Mouse (Mus musculus) stomach, adult 2 months (tissue): ENCODE measurements around the gene Psmd10. TPM values are rescaled to one million over a fixed set of nuclear protein-coding genes. Genes with fewer than 3 reads are reported as not detected.

Experiments
- polyA plus RNA-seq: library from polyadenylated mRNA; depleted of rRNA; stranded (reverse); fragments of >200 nt; gene quantifications from 2 replicates; pipeline ENCODE4 v1.2.3, GENCODE M21; 2012; rRNA removed

Psmd10 gene
- polyA plus RNA-seq: 0.32 and 0.57 TPM in 2 replicates

GRCm38 (mm10) chrX:140956272-140956940, at the start of gene Psmd10, which contains the start of gene Atg4a:
Gene Psmd10 (minus strand): TSS chrX:140956728.
Gene Atg4a (plus strand): TSS chrX:140956907.

GRCm38 (mm10) chrX:140907360-140907759, 49.2 kb downstream of the Psmd10 start, which contains the start of gene Vsig1:
Gene Vsig1 (plus strand): TSS chrX:140907608.

Other genes starting within 250 kb of the Psmd10 start
- not detected in 2 replicates for gene Tex13b, start 143.3 kb downstream of the Psmd10 start, polyA plus RNA-seq
- 48.6 and 68.0 TPM in 2 replicates for gene Vsig1, start 49.1 kb downstream of the Psmd10 start, polyA plus RNA-seq
- 0.46 and 0.75 TPM in 2 replicates for gene Atg4a, start 179 bp upstream of the Psmd10 start, polyA plus RNA-seq